Comparison of ENCODE assay signal across 8 mouse cellular contexts in genomic region chr6:90575261-90575715, GRCm38 (mm10). TPM values are rescaled to one million over a fixed set of nuclear protein-coding genes. Genes with fewer than 3 reads are reported as not detected.
DNase-seq lines count a peak whose midpoint lies in the region; ATAC-seq and TF ChIP-seq lines count a peak whose summit lies in the region.

No protein-coding gene starts in this region.

- H3K27ac ChIP-seq in cerebellum, adult 2 months (ENCODE audit: insufficient read depth, low read length), result no peak overlapping the region
- H3K27ac ChIP-seq in lung, embryonic 15.5 days, result no peak overlapping the region

- H3K27me3 ChIP-seq in cerebellum, adult 2 months (ENCODE audit: control insufficient read depth, insufficient read depth, low read length), result no peaks in the 10 kb centered on the region
- no peaks in the 10 kb centered on the region for H3K27me3 ChIP-seq in lung, embryonic 15.5 days

- TF ChIP-seq POLR2A in cerebellum, adult 2 months (IDR thresholded peaks at IDR 0.05; ENCODE audit: borderline replicate concordance, insufficient read depth, low read length), result no peak

- peak; percentile 74; the same call in 1 of the 2 replicates for TF ChIP-seq CTCF in cerebellum, adult 2 months (IDR thresholded peaks at IDR 0.05; ENCODE audit: borderline replicate concordance, insufficient read depth, low read depth, low read length)

- H3K9ac ChIP-seq in lung, embryonic 15.5 days, result no peak overlapping the region

- no peak overlapping the region for H3K4me2 ChIP-seq in lung, embryonic 15.5 days

- no peaks in the 10 kb centered on the region for H3K9me3 ChIP-seq in lung, embryonic 15.5 days

- WGBS in cerebellum, adult 2 months, result 7% methylated on average over 3 of the region's 3 CpGs
- 30% methylated on average over 3 of the region's 3 CpGs for WGBS in lung, embryonic 15.5 days

- no peak overlapping the region for H3K4me3 ChIP-seq in cerebellum, adult 2 months (replicated peaks; ENCODE audit: insufficient read depth, low read depth, low read length)
- H3K4me3 ChIP-seq in lung, embryonic 15.5 days, result no peak overlapping the region

- ATAC-seq in frontal cortex, adult (ENCODE audit: low TSS enrichment), result peak; percentile 71
- ATAC-seq in hematopoietic stem cell, adult 5-6 weeks (replicated peaks in 1 of 2; ENCODE audit: insufficient read depth in 1 of 2, low FRiP score in 2 of 2, low TSS enrichment in 1 of 2, low read depth in 1 of 2, poor library complexity in 2 of 2, severe bottlenecking in 2 of 2), result peak; percentile 63 to 72; a peak in 3 of 4 replicates
- peak; percentile 20; the same call in 1 of the 2 replicates for ATAC-seq in lung, embryonic 15.5 days (ENCODE audit: borderline replicate concordance, extremely low read depth, low FRiP score, low TSS enrichment)

- no peaks in the 10 kb centered on the region for H3K36me3 ChIP-seq in lung, embryonic 15.5 days

- peaks cover 15% of the 10 kb centered on the region for H3K4me1 ChIP-seq in cerebellum, adult 2 months (ENCODE audit: control insufficient read depth, insufficient read depth, low read length)
- H3K4me1 ChIP-seq in lung, embryonic 15.5 days, result no peaks in the 10 kb centered on the region

- DNase-seq in MN1 (ENCODE audit: low spot score), result peak; percentile 73
- peak; percentile 79 to 83 for DNase-seq in cerebellum, adult 2 months
- peak; percentile 50 to 88 for DNase-seq in layer of hippocampus, adult 18-20 months (ENCODE audit: low spot score in 2 of 2)
- peak; percentile 72 for DNase-seq in ovary, postnatal 36 days (ENCODE audit: low spot score)
- DNase-seq in thymus, postnatal 36 days, result peak; percentile 44 to 63

RNA-seq across cellular contexts. Expression of gene Slc41a3, which starts 29.2 kb away (rescaled TPM):
- 32.8 and 36.1 TPM in 2 replicates for polyA plus RNA-seq in cerebellum, adult 2 months (2012; rRNA removed)
- total RNA-seq in hematopoietic stem cell, adult 5-6 weeks (2017), result 2.7 and 4.5 TPM in 2 replicates
- 1 to 10 TPM; 3.9 to 4.0 TPM for total RNA-seq in layer of hippocampus, adult 18-20 months (2021)
- polyA plus RNA-seq in lung, embryonic 15.5 days (2015; fragmentation: Nextera tagmentation; extraction: Ambion mirVana), result 5.2 and 6.3 TPM in 2 replicates

Comparison
In these comparisons a context has a peak if more than half of its experiments do, and no peak if none do; other contexts are left out.
1. ATAC-seq: peak in every context shown above with its lines; median percentile 71 in frontal cortex, adult; 68 in hematopoietic stem cell, adult 5-6 weeks; 20 in lung, embryonic 15.5 days.